Mouse (Mus musculus): ENCODE results near the gene B020031M17Rik. TPM values are rescaled to one million over a fixed set of nuclear protein-coding genes. Genes with fewer than 3 reads are reported as not detected.
"Not testable (repeated sequence)": the region's sequence is repeated elsewhere in the genome, so short reads cannot be mapped to it uniquely, and the experiment has no call there.

The B020031M17Rik gene
- polyA plus RNA-seq, 1 experiment = not detected

DNA sequence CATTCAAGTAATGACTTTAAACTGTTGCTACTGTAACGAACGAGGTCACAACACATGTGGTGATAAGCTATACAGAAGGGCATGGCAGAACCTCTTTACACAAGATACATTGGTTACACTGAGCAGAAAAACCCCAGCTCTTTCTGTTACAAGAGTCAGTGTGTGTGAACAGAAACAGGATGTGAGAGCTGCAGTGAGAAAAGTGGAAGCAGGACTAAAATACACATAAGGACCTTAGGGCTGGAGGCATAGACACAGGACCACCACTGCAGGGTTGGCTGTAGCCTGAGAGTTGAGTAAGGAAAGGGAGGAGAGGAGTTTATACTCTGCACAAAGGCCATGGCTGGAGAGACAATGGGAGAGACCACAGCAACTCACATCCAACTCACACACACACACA, 34.2 kb downstream of the B020031M17Rik start:
- H3K27ac ChIP-seq (ENCODE audit: insufficient read depth, low read length); H3K4me3 ChIP-seq (ENCODE audit: insufficient read depth, low read length); H3K4me1 ChIP-seq (ENCODE audit: control insufficient read depth, insufficient read depth, low read length): not testable (repeated sequence)

Other genes with a start within 250 kb of the B020031M17Rik start
- gene Nim1k, start 194.9 kb downstream of the B020031M17Rik start, polyA plus RNA-seq (2012; rRNA removed) = 7.0 and 7.4 TPM in 2 replicates
- 25.4 and 26.0 TPM in 2 replicates for gene Zfp131, start 159.9 kb downstream of the B020031M17Rik start, polyA plus RNA-seq (2012; rRNA removed)
- not detected in 2 replicates for gene AF067063, start 120.6 kb downstream of the B020031M17Rik start, polyA plus RNA-seq (2012; rRNA removed)
- not detected in 2 replicates for gene D13Ertd608e, start 114.8 kb downstream of the B020031M17Rik start, polyA plus RNA-seq (2012; rRNA removed)
- not detected in 2 replicates for gene Tcstv1, start 56.0 kb downstream of the B020031M17Rik start, polyA plus RNA-seq (2012; rRNA removed)
- gene Gm21761, start 21.5 kb downstream of the B020031M17Rik start, polyA plus RNA-seq (2012; rRNA removed) = not detected in 2 replicates
- gene Gm36079, start 76.2 kb upstream of the B020031M17Rik start, polyA plus RNA-seq (2012; rRNA removed) = not detected in 2 replicates
- not detected in 2 replicates for gene Gm21188, start 101.4 kb upstream of the B020031M17Rik start, polyA plus RNA-seq (2012; rRNA removed)
- not detected in 2 replicates for gene Gm20767, start 189.4 kb upstream of the B020031M17Rik start, polyA plus RNA-seq (2012; rRNA removed)
- not detected in 2 replicates for gene Gm21818, start 221.6 kb upstream of the B020031M17Rik start, polyA plus RNA-seq (2012; rRNA removed)

Measured in cortical plate, adult 2 months (tissue).